Mouse (Mus musculus): ENCODE data around the gene 5730480H06Rik.
A peak's percentile ranks its signal among the peaks of the same experiment; 100 is the strongest.

5730480H06Rik gene

DNA sequence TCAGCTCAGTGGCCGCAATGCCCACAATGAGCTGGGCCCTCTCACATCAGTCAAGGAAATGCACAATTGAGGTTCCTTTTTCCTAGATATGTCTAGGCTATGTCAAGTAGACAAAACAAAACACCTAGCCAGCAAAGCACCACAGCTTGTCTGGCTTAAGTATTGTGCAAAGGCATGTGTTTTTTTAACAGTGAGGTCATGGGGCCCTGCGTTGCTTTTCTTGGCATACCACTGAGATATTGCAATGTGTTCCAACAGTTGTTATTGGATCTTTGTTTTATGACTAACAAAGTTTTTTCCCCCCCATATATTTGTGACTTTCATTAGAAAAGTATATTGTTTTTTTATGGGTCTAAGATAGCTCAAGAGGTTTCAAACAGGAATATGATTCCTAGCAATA, 92.0 kb downstream of the 5730480H06Rik start:
- peak; percentile 8 for DNase-seq (ENCODE audit: extremely low read depth, low read depth, low spot score)

DNA sequence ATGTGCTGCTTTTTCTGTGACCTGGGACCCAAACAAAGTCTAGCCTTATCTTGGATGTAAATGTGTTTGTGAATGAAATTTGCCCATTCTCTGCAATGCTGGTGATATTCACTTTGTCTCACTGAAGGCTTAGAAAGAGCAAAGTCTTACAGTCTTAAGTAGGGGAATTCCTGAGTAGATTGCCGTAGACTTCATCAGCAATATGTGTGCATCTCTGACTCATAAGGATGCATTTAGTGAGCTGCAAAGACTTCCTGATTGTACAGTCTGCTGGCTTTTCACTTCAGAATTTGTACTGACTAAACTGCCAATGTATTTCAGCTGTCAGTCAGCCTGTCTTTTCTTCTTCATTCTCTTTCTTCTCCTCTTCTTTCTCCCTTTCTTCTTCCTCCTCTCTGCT, 94.2 kb downstream of the 5730480H06Rik start:
- no peak for DNase-seq (ENCODE audit: extremely low read depth, low read depth, low spot score)

DNA sequence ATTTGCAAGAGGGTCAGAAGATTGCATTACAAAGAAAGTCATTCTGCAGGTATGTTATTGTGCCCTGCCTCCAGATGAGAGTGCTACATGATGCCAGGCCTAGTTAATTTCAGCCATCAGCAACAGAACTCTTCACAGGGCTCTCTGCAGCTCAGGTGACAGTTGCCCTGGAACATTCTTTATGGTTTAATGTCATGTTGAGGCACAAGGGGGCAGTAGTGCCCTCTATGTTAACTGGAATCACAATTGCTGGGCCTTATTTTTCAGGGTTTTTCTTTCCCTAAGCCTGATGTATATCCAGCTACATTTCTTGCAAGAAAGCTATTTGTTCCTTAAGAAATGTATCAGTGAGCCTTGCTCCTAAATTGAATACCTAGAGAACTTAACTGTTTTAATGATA, 102.7 kb downstream of the 5730480H06Rik start:
- DNase-seq (ENCODE audit: extremely low read depth, low read depth, low spot score) = no peak

DNA sequence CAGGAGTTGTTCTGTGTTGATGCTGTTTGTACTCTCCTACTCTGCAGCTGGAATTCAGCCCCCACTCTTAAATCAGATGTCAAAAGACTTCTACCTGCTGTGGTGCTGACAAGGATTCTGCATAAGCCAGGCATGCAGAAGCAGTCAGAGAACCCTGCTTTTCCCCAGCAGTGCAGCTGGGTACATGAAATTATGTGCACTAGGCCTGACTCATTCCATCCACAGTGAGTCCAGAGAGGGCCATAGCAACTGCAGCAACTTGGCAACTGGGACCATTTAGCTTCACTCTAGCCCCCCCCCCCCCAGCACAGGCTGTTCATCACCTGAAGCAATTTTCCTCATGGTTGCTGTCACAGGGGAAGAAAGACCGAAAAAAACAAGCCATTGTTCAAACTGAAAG, 121.1 kb downstream of the 5730480H06Rik start:
- DNase-seq (ENCODE audit: extremely low read depth, low read depth, low spot score) = no peak

DNA sequence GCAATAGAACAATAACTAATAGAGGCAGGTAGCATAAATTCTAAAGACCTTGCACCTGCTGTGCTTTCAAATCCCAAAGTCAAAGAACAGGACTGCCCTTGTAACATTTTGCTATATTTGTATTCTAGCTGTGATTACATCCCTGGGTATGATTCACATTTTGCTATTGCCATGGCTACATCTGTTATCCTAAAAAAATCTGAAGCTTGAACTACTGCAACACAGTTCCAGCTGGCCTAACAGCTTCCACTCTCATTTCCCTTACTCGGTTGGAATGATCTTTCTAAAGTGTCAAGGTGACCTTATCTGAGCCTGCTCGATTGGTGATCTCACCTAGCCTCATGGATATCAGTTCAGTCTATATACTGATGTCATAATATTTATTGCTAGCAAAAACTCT, 132.5 kb downstream of the 5730480H06Rik start:
- no peak for DNase-seq (ENCODE audit: extremely low read depth, low read depth, low spot score)

All from fat pad, adult 2 months (tissue).